Mouse (Mus musculus): Measurements from ENCODE around the gene Trpm4. TPM values are rescaled to one million over a fixed set of nuclear protein-coding genes. Genes with fewer than 3 reads are reported as not detected.
A peak's percentile ranks its signal among the peaks of the same experiment; 100 is the strongest.
"Not testable (repeated sequence)": the region's sequence is repeated elsewhere in the genome, so short reads cannot be mapped to it uniquely, and the experiment has no call there.

Gene Trpm4
- total and polyA plus RNA-seq, 2 experiments: 1.2 to 1.5 TPM

GRCm38 (mm10) chr7:45365742-45366651 lies 32.4 kb upstream of the Trpm4 start:
- 3% methylated on average over 34 of the region's 35 CpGs for WGBS
- Histone ChIP-seq H3K4me1 (ENCODE audit: control insufficient read depth, insufficient read depth, low read length) (peaks cover 3% of the 10 kb centered on the region; the same call in 1 of the 2 replicates), H3K27me3 (ENCODE audit: control insufficient read depth, insufficient read depth, low read length) (peaks cover 10% of the 10 kb centered on the region), H3K4me3 (ENCODE audit: insufficient read depth, low read depth, low read length) (peak overlapping the region; percentile 38; the same call in 1 of the 2 replicates), H3K36me3 (ENCODE audit: control insufficient read depth, insufficient read depth, low read length) (no peaks in the 10 kb centered on the region), H3K9ac (ENCODE audit: low read depth, low read length) (no peak overlapping the region), H3K79me2 (ENCODE audit: control insufficient read depth, insufficient read depth, low read length) (no peaks in the 10 kb centered on the region), H3K27ac (replicated peaks; ENCODE audit: insufficient read depth, low read depth, low read length) (no peak overlapping the region)
- no peak for TF ChIP-seq CTCF (IDR thresholded peaks at IDR 0.05; ENCODE audit: low read depth, low read length)
- TF ChIP-seq POLR2A (IDR thresholded peaks at IDR 0.05; ENCODE audit: extremely low read depth, insufficient read depth, low read length): no peak
- no peak for DNase-seq (ENCODE audit: extremely low read depth, low read depth, low spot score)

GRCm38 (mm10) chr7:45363983-45364382 lies 30.4 kb upstream of the Trpm4 start:
- Histone ChIP-seq H3K4me1 (ENCODE audit: control insufficient read depth, insufficient read depth, low read length) (peaks cover 3% of the 10 kb centered on the region; the same call in 1 of the 2 replicates), H3K27ac (replicated peaks; ENCODE audit: insufficient read depth, low read depth, low read length) (no peak overlapping the region), H3K79me2 (ENCODE audit: control insufficient read depth, insufficient read depth, low read length) (no peaks in the 10 kb centered on the region), H3K27me3 (ENCODE audit: control insufficient read depth, insufficient read depth, low read length) (peaks cover 13% of the 10 kb centered on the region), H3K4me3 (ENCODE audit: insufficient read depth, low read depth, low read length) (no peak overlapping the region), H3K9ac (ENCODE audit: low read depth, low read length) (no peak overlapping the region), H3K36me3 (ENCODE audit: control insufficient read depth, insufficient read depth, low read length) (no peaks in the 10 kb centered on the region)
- no peak for DNase-seq (ENCODE audit: extremely low read depth, low read depth, low spot score)
- TF ChIP-seq POLR2A (IDR thresholded peaks at IDR 0.05; ENCODE audit: extremely low read depth, insufficient read depth, low read length): no peak
- no peak for TF ChIP-seq CTCF (IDR thresholded peaks at IDR 0.05; ENCODE audit: low read depth, low read length)
- 71% methylated on average over 2 of the region's 2 CpGs for WGBS

- no peak overlapping the region for H3K27ac ChIP-seq (replicated peaks; ENCODE audit: insufficient read depth, low read depth, low read length)
- 9% methylated on average over 13 of the region's 13 CpGs for WGBS
- peaks cover 13% of the 10 kb centered on the region for H3K27me3 ChIP-seq (ENCODE audit: control insufficient read depth, insufficient read depth, low read length)
- DNase-seq (ENCODE audit: extremely low read depth, low read depth, low spot score): no peak
- H3K36me3 ChIP-seq (ENCODE audit: control insufficient read depth, insufficient read depth, low read length): no peaks in the 10 kb centered on the region
- H3K9ac ChIP-seq (ENCODE audit: low read depth, low read length): no peak overlapping the region
- TF ChIP-seq POLR2A (IDR thresholded peaks at IDR 0.05; ENCODE audit: extremely low read depth, insufficient read depth, low read length) (no peak), CTCF (IDR thresholded peaks at IDR 0.05; ENCODE audit: low read depth, low read length) (no peak)
- peaks cover 3% of the 10 kb centered on the region; the same call in 1 of the 2 replicates for H3K4me1 ChIP-seq (ENCODE audit: control insufficient read depth, insufficient read depth, low read length)
- H3K4me3 ChIP-seq (ENCODE audit: insufficient read depth, low read depth, low read length): no peak overlapping the region
- H3K79me2 ChIP-seq (ENCODE audit: control insufficient read depth, insufficient read depth, low read length): no peaks in the 10 kb centered on the region
Observed at GRCm38 (mm10) chr7:45362801-45363200, 29.2 kb upstream of the Trpm4 start.

GRCm38 (mm10) chr7:45361243-45361804 lies 27.7 kb upstream of the Trpm4 start:
- WGBS: 2% methylated on average over 43 of the region's 43 CpGs
- Histone ChIP-seq H3K9ac (ENCODE audit: low read depth, low read length) (peak overlapping the region; percentile 17; the same call in 1 of the 2 replicates), H3K79me2 (ENCODE audit: control insufficient read depth, insufficient read depth, low read length) (no peaks in the 10 kb centered on the region), H3K4me1 (ENCODE audit: control insufficient read depth, insufficient read depth, low read length) (peaks cover 3% of the 10 kb centered on the region; the same call in 1 of the 2 replicates), H3K4me3 (ENCODE audit: insufficient read depth, low read depth, low read length) (peak overlapping the region; percentile 26; the same call in 1 of the 2 replicates), H3K36me3 (ENCODE audit: control insufficient read depth, insufficient read depth, low read length) (no peaks in the 10 kb centered on the region), H3K27ac (replicated peaks; ENCODE audit: insufficient read depth, low read depth, low read length) (no peak overlapping the region), H3K27me3 (ENCODE audit: control insufficient read depth, insufficient read depth, low read length) (peaks cover 13% of the 10 kb centered on the region)
- TF ChIP-seq CTCF (IDR thresholded peaks at IDR 0.05; ENCODE audit: low read depth, low read length) (no peak), POLR2A (IDR thresholded peaks at IDR 0.05; ENCODE audit: extremely low read depth, insufficient read depth, low read length) (no peak)
- no peak for DNase-seq (ENCODE audit: extremely low read depth, low read depth, low spot score)

- 41% methylated on average over 18 of the region's 18 CpGs for WGBS
- no peaks in the 10 kb centered on the region for H3K36me3 ChIP-seq (ENCODE audit: control insufficient read depth, insufficient read depth, low read length)
- peaks cover 13% of the 10 kb centered on the region for H3K27me3 ChIP-seq (ENCODE audit: control insufficient read depth, insufficient read depth, low read length)
Observed at GRCm38 (mm10) chr7:45360404-45361125, 27.0 kb upstream of the Trpm4 start.

GRCm38 (mm10) chr7:45359081-45359480 lies 25.5 kb upstream of the Trpm4 start:
- not testable (repeated sequence) for H3K79me2 ChIP-seq (ENCODE audit: control insufficient read depth, insufficient read depth, low read length); H3K36me3 ChIP-seq (ENCODE audit: control insufficient read depth, insufficient read depth, low read length); DNase-seq (ENCODE audit: extremely low read depth, low read depth, low spot score); H3K4me1 ChIP-seq (ENCODE audit: control insufficient read depth, insufficient read depth, low read length); H3K9ac ChIP-seq (ENCODE audit: low read depth, low read length); H3K27ac ChIP-seq (replicated peaks; ENCODE audit: insufficient read depth, low read depth, low read length); H3K4me3 ChIP-seq (ENCODE audit: insufficient read depth, low read depth, low read length)
- 66% methylated on average over 10 of the region's 11 CpGs for WGBS
- peaks cover 13% of the 10 kb centered on the region for H3K27me3 ChIP-seq (ENCODE audit: control insufficient read depth, insufficient read depth, low read length)

More at GRCm38 (mm10) chr7:45360404-45361125, 27.0 kb upstream of the Trpm4 start:
- Histone ChIP-seq H3K4me1 (ENCODE audit: control insufficient read depth, insufficient read depth, low read length) (peaks cover 3% of the 10 kb centered on the region; the same call in 1 of the 2 replicates), H3K27ac (replicated peaks; ENCODE audit: insufficient read depth, low read depth, low read length) (no peak overlapping the region), H3K4me3 (ENCODE audit: insufficient read depth, low read depth, low read length) (no peak overlapping the region), H3K79me2 (ENCODE audit: control insufficient read depth, insufficient read depth, low read length) (no peaks in the 10 kb centered on the region), H3K9ac (ENCODE audit: low read depth, low read length) (no peak overlapping the region)
- no peak for DNase-seq (ENCODE audit: extremely low read depth, low read depth, low spot score)
- TF ChIP-seq POLR2A (IDR thresholded peaks at IDR 0.05; ENCODE audit: extremely low read depth, insufficient read depth, low read length): no peak
- TF ChIP-seq CTCF (IDR thresholded peaks at IDR 0.05; ENCODE audit: low read depth, low read length): no peak
